8 mouse cellular contexts compared by ENCODE assay signal in genomic region chr6:90703782-90704181, GRCm38 (mm10).
A peak's percentile ranks its signal among the peaks of the same experiment; 100 is the strongest.
DNase-seq lines count a peak whose midpoint lies in the region; ATAC-seq and TF ChIP-seq lines count a peak whose summit lies in the region.

No protein-coding gene starts in this region.

- no peaks in the 10 kb centered on the region for H3K27me3 ChIP-seq in kidney, embryonic 14.5 days (ENCODE audit: control insufficient read depth, insufficient read depth, low read length)
- no peaks in the 10 kb centered on the region for H3K27me3 ChIP-seq in forebrain, embryonic 12.5 days
- no peaks in the 10 kb centered on the region for H3K27me3 ChIP-seq in limb, embryonic 13.5 days
- H3K27me3 ChIP-seq in midbrain, postnatal 0 days (ENCODE audit: insufficient read depth, low read length): no peaks in the 10 kb centered on the region

- no peaks in the 10 kb centered on the region for H3K9me3 ChIP-seq in kidney, embryonic 14.5 days (ENCODE audit: control insufficient read depth, low read length)
- H3K9me3 ChIP-seq in forebrain, embryonic 12.5 days: no peaks in the 10 kb centered on the region
- no peaks in the 10 kb centered on the region for H3K9me3 ChIP-seq in limb, embryonic 13.5 days
- no peaks in the 10 kb centered on the region for H3K9me3 ChIP-seq in midbrain, postnatal 0 days (ENCODE audit: low read length)

- DNase-seq in kidney, adult 11 months: no peak
- DNase-seq in midbrain, postnatal 0 days (ENCODE audit: low spot score): no peak
- no peak for DNase-seq in adrenal gland, postnatal 4 days (ENCODE audit: low spot score in 2 of 2)
- no peak for DNase-seq in left cerebral cortex, postnatal 25 days (ENCODE audit: low spot score in 2 of 2)
- DNase-seq in layer of hippocampus, adult 11-12 months (ENCODE audit: low spot score): no peak

- no peak overlapping the region for H3K9ac ChIP-seq in kidney, embryonic 14.5 days (ENCODE audit: low read depth, low read length)
- H3K9ac ChIP-seq in forebrain, embryonic 12.5 days: no peak overlapping the region
- no peak overlapping the region for H3K9ac ChIP-seq in limb, embryonic 13.5 days
- H3K9ac ChIP-seq in midbrain, postnatal 0 days (replicated peaks; ENCODE audit: low read length, poor library complexity, severe bottlenecking): no peak overlapping the region

- no peak for TF ChIP-seq CTCF in midbrain, postnatal 0 days (IDR thresholded peaks at IDR 0.05)

- no peak for ATAC-seq in kidney, embryonic 14.5 days (ENCODE audit: low FRiP score, low TSS enrichment)
- no peak for ATAC-seq in forebrain, embryonic 12.5 days (ENCODE audit: low FRiP score)
- ATAC-seq in limb, embryonic 13.5 days (ENCODE audit: low FRiP score, low read depth): no peak
- no peak for ATAC-seq in midbrain, postnatal 0 days (ENCODE audit: low FRiP score)

- H3K27ac ChIP-seq in kidney, embryonic 14.5 days (ENCODE audit: low read depth, low read length): peak overlapping the region; percentile 3; the same call in 1 of the 2 replicates
- peak overlapping the region; percentile 74 for H3K27ac ChIP-seq in forebrain, embryonic 12.5 days
- H3K27ac ChIP-seq in limb, embryonic 13.5 days: peak overlapping the region; percentile 85
- H3K27ac ChIP-seq in midbrain, postnatal 0 days (ENCODE audit: low read depth, low read length): 0 out of 2 replicates have a peak overlapping the region, but pooled peaks have one; percentile 32

- H3K4me3 ChIP-seq in kidney, embryonic 14.5 days (ENCODE audit: low read length): no peak overlapping the region
- H3K4me3 ChIP-seq in forebrain, embryonic 12.5 days (replicated peaks): no peak overlapping the region
- no peak overlapping the region for H3K4me3 ChIP-seq in limb, embryonic 13.5 days
- no peak overlapping the region for H3K4me3 ChIP-seq in midbrain, postnatal 0 days (ENCODE audit: low read depth, low read length)

- H3K4me1 ChIP-seq in kidney, embryonic 14.5 days (ENCODE audit: control insufficient read depth, insufficient read depth, low read length): peaks cover 15% of the 10 kb centered on the region
- H3K4me1 ChIP-seq in forebrain, embryonic 12.5 days: peaks cover 54% of the 10 kb centered on the region
- H3K4me1 ChIP-seq in limb, embryonic 13.5 days: peaks cover 99% of the 10 kb centered on the region
- H3K4me1 ChIP-seq in midbrain, postnatal 0 days (ENCODE audit: insufficient read depth, low read length): peaks cover 32% of the 10 kb centered on the region

- no peaks in the 10 kb centered on the region for H3K36me3 ChIP-seq in kidney, embryonic 14.5 days (ENCODE audit: control insufficient read depth, insufficient read depth, low read length)
- no peaks in the 10 kb centered on the region for H3K36me3 ChIP-seq in forebrain, embryonic 12.5 days (replicated peaks)
- no peaks in the 10 kb centered on the region for H3K36me3 ChIP-seq in limb, embryonic 13.5 days
- H3K36me3 ChIP-seq in midbrain, postnatal 0 days (ENCODE audit: insufficient read depth, low read length): no peaks in the 10 kb centered on the region

- intact Hi-C loops in left cerebral cortex, postnatal 25 days (cut with DNase I): no loop called here

- WGBS in kidney, embryonic 14.5 days: 41% methylated on average over 2 of the region's 2 CpGs
- WGBS in forebrain, embryonic 12.5 days: 65% methylated on average over 2 of the region's 2 CpGs
- WGBS in limb, embryonic 13.5 days: 54% methylated on average over 2 of the region's 2 CpGs
- 48% methylated on average over 2 of the region's 2 CpGs for WGBS in midbrain, postnatal 0 days

- no peak overlapping the region for H3K4me2 ChIP-seq in kidney, embryonic 14.5 days (replicated peaks; ENCODE audit: low read depth, low read length)
- H3K4me2 ChIP-seq in forebrain, embryonic 12.5 days: no peak overlapping the region
- H3K4me2 ChIP-seq in limb, embryonic 13.5 days (replicated peaks): peak overlapping the region; percentile 28
- H3K4me2 ChIP-seq in midbrain, postnatal 0 days (ENCODE audit: low read depth, low read length, poor library complexity, severe bottlenecking): no peak overlapping the region

Comparison
In these comparisons a context has a peak if more than half of its experiments do, and no peak if none do; other contexts are left out.
1. H3K27ac ChIP-seq: peak in every context shown above with its lines; median percentile 85 in limb, embryonic 13.5 days; 74 in forebrain, embryonic 12.5 days; 32 in midbrain, postnatal 0 days; 3 in kidney, embryonic 14.5 days.